8 mouse cellular contexts compared by ENCODE assay signal in genomic region chr17:25875171-25876136, GRCm38 (mm10). TPM values are rescaled to one million over a fixed set of nuclear protein-coding genes. Genes with fewer than 3 reads are reported as not detected.
DNase-seq lines count a peak whose midpoint lies in the region; ATAC-seq and TF ChIP-seq lines count a peak whose summit lies in the region.

No protein-coding gene starts in this region.

- H3K4me1 ChIP-seq in hindbrain, embryonic 10.5 days (replicated peaks) = peaks cover 67% of the 10 kb centered on the region
- peaks cover 19% of the 10 kb centered on the region for H3K4me1 ChIP-seq in lung, embryonic 16.5 days (replicated peaks; ENCODE audit: control insufficient read depth, insufficient read depth, low read length)
- peaks cover 17% of the 10 kb centered on the region for H3K4me1 ChIP-seq in thymus, adult 2 months (replicated peaks; ENCODE audit: control insufficient read depth, insufficient read depth, low read length)

- peak overlapping the region; percentile 85 for H3K9ac ChIP-seq in lung, embryonic 16.5 days (ENCODE audit: low read length)

- WGBS in hindbrain, embryonic 10.5 days = 1% methylated on average over 59 of the region's 59 CpGs
- under 1% methylated on average over 59 of the region's 59 CpGs for WGBS in lung, embryonic 16.5 days
- 1% methylated on average over 59 of the region's 59 CpGs for WGBS in thymus, adult 2 months

- 0 out of 2 replicates have a peak, but pooled peaks have one; percentile 47 for TF ChIP-seq CTCF in thymus, adult 2 months (IDR thresholded peaks at IDR 0.05; ENCODE audit: borderline replicate concordance, control insufficient read depth, extremely low read depth, insufficient read depth, low read length, poor library complexity)

- peak; percentile 71 for DNase-seq in MEL-GATA-1-ER (ENCODE audit: extremely low read depth, low read depth)
- DNase-seq in cerebellum, adult 9-10 months = peak; percentile 90
- DNase-seq in hindbrain, embryonic 10.5 days (ENCODE audit: low spot score) = peak; percentile 90
- DNase-seq in layer of hippocampus, adult 9-11 months = peak; percentile 93
- DNase-seq in ovary, adult 18-20 months (ENCODE audit: low spot score) = peak; percentile 82
- DNase-seq in thymus, adult 2 months = peak; percentile 85

- no peaks in the 10 kb centered on the region for H3K27me3 ChIP-seq in hindbrain, embryonic 10.5 days (ENCODE audit: insufficient read depth, poor library complexity, severe bottlenecking)
- no peaks in the 10 kb centered on the region for H3K27me3 ChIP-seq in lung, embryonic 16.5 days (ENCODE audit: control insufficient read depth, insufficient read depth, low read depth, low read length)
- H3K27me3 ChIP-seq in thymus, adult 2 months (ENCODE audit: control insufficient read depth, insufficient read depth, low read length) = no peaks in the 10 kb centered on the region

- H3K4me2 ChIP-seq in lung, embryonic 16.5 days (ENCODE audit: low read depth, low read length) = peak overlapping the region; percentile 91

- peak overlapping the region; percentile 73 for H3K4me3 ChIP-seq in hindbrain, embryonic 10.5 days
- H3K4me3 ChIP-seq in lung, embryonic 16.5 days (ENCODE audit: low read length) = peak overlapping the region; percentile 87
- H3K4me3 ChIP-seq in thymus, adult 2 months (ENCODE audit: control insufficient read depth, insufficient read depth, low read length) = peak overlapping the region; percentile 88

- TF ChIP-seq POLR2A in thymus, adult 2 months (IDR thresholded peaks at IDR 0.05; ENCODE audit: control insufficient read depth, extremely low read depth, insufficient read depth, low read length, poor library complexity) = peak; percentile 50

- H3K36me3 ChIP-seq in hindbrain, embryonic 10.5 days = peaks cover 32% of the 10 kb centered on the region
- peaks cover 2% of the 10 kb centered on the region; the same call in 1 of the 2 replicates for H3K36me3 ChIP-seq in lung, embryonic 16.5 days (ENCODE audit: control insufficient read depth, insufficient read depth, low read length)
- H3K36me3 ChIP-seq in thymus, adult 2 months (ENCODE audit: control insufficient read depth, insufficient read depth, low read length) = no peaks in the 10 kb centered on the region

- peak; percentile 84 for ATAC-seq in frontal cortex, adult (ENCODE audit: low TSS enrichment)
- peak; percentile 95 for ATAC-seq in lung, embryonic 16.5 days (ENCODE audit: low read depth)

- H3K27ac ChIP-seq in hindbrain, embryonic 10.5 days = peak overlapping the region; percentile 92
- peak overlapping the region; percentile 92 for H3K27ac ChIP-seq in lung, embryonic 16.5 days (ENCODE audit: low read length)
- H3K27ac ChIP-seq in thymus, adult 2 months (ENCODE audit: control insufficient read depth, insufficient read depth, low read length) = peak overlapping the region; percentile 64

- H3K9me3 ChIP-seq in hindbrain, embryonic 10.5 days = no peaks in the 10 kb centered on the region
- H3K9me3 ChIP-seq in lung, embryonic 16.5 days (ENCODE audit: control insufficient read depth, low read length) = no peaks in the 10 kb centered on the region

RNA-seq across cellular contexts. Expression of gene Mettl26, which starts 0.6 kb away (rescaled TPM):
- polyA plus RNA-seq in hindbrain, embryonic 10.5 days (2016; fragmentation: Nextera tagmentation; extraction: Ambion mirVana) = 69.9 and 73.9 TPM in 2 replicates
- 54.2 and 58.4 TPM in 2 replicates for polyA plus RNA-seq in lung, embryonic 16.5 days (2015; fragmentation: Nextera tagmentation; extraction: Ambion mirVana)
- 77.3 and 82.3 TPM in 2 replicates for polyA plus RNA-seq in thymus, adult 2 months (2012; rRNA removed)

RNA-seq across cellular contexts. Expression of gene Wfikkn1, which starts 5.2 kb away (rescaled TPM):
- 5.8 and 26.3 TPM in 2 replicates for polyA plus RNA-seq in hindbrain, embryonic 10.5 days (2016; fragmentation: Nextera tagmentation; extraction: Ambion mirVana)
- 0.43 and 0.50 TPM in 2 replicates for polyA plus RNA-seq in lung, embryonic 16.5 days (2015; fragmentation: Nextera tagmentation; extraction: Ambion mirVana)
- polyA plus RNA-seq in thymus, adult 2 months (2012; rRNA removed) = 2.9 and 3.7 TPM in 2 replicates

RNA-seq across cellular contexts. Expression of gene Mcrip2, which starts 6.9 kb away (rescaled TPM):
- 10.6 and 14.7 TPM in 2 replicates for polyA plus RNA-seq in hindbrain, embryonic 10.5 days (2016; fragmentation: Nextera tagmentation; extraction: Ambion mirVana)
- 20.6 and 21.6 TPM in 2 replicates for polyA plus RNA-seq in lung, embryonic 16.5 days (2015; fragmentation: Nextera tagmentation; extraction: Ambion mirVana)
- 52.1 and 54.6 TPM in 2 replicates for polyA plus RNA-seq in thymus, adult 2 months (2012; rRNA removed)

RNA-seq across cellular contexts. Expression of gene Wdr90, which starts 14.2 kb away (rescaled TPM):
- polyA plus RNA-seq in hindbrain, embryonic 10.5 days (2016; fragmentation: Nextera tagmentation; extraction: Ambion mirVana) = 46.0 and 54.4 TPM in 2 replicates
- 32.6 and 33.4 TPM in 2 replicates for polyA plus RNA-seq in lung, embryonic 16.5 days (2015; fragmentation: Nextera tagmentation; extraction: Ambion mirVana)
- polyA plus RNA-seq in thymus, adult 2 months (2012; rRNA removed) = 107 and 133 TPM in 2 replicates

RNA-seq across cellular contexts. Expression of gene Rhot2, which starts 30.8 kb away (rescaled TPM):
- polyA plus RNA-seq in hindbrain, embryonic 10.5 days (2016; fragmentation: Nextera tagmentation; extraction: Ambion mirVana) = 18.8 and 28.5 TPM in 2 replicates
- polyA plus RNA-seq in lung, embryonic 16.5 days (2015; fragmentation: Nextera tagmentation; extraction: Ambion mirVana) = 18.3 and 18.6 TPM in 2 replicates
- 192 and 206 TPM in 2 replicates for polyA plus RNA-seq in thymus, adult 2 months (2012; rRNA removed)

Comparison
In these comparisons a context has a peak if more than half of its experiments do, and no peak if none do; other contexts are left out.
1. Peak in every context shown above with its lines: DNase-seq, ATAC-seq, H3K4me3 ChIP-seq and H3K27ac ChIP-seq.